ENCODE assay signal across 1 mouse cellular context in the genomic region with DNA sequence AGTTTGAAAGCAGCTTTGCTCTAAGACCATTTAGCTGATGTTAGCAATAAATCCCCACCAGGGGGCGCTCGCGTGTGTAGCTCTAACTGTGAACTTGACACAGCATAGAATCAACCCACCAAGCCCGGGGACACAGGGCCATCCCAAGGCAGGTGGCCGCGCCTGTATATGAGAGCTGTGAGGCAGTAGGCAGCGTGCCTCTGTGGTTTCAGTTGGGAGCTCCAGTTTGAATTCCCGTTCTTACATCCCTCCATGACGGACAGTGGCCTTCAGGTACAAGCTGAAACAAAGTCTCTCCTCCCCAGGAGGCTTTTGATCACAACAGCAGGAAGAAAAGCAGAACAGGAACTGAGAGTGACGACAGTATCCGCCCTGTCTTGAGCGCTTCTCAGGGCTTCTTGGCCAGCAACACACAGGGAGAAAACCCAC.
TF ChIP-seq lines count a peak whose summit lies in the region.

No protein-coding gene starts in this region.

TF ChIP-seq in CH12.LX, 34 proteins besides CTCF, POLR2A, EP300 and RAD21 (continued from another document):
- no peak for TF ChIP-seq JUN (IDR thresholded peaks at IDR 0.05; ENCODE audit: insufficient read depth, low read depth, low read length)
- TF ChIP-seq MYC (IDR thresholded peaks at IDR 0.05; ENCODE audit: low read depth, low read length): 0 out of 2 replicates have a peak, but pooled peaks have one; percentile 10
- peak; percentile 32; the same call in 1 of the 2 replicates for TF ChIP-seq TCF12 (IDR thresholded peaks at IDR 0.05; ENCODE audit: low read depth, low read length)
- no peak for TF ChIP-seq PAX5 (IDR thresholded peaks at IDR 0.05; ENCODE audit: low read length)
- TF ChIP-seq MAFK (IDR thresholded peaks at IDR 0.05; ENCODE audit: insufficient replicate concordance, low read length): peak; percentile 90
- 0 out of 2 replicates have a peak, but pooled peaks have one; percentile 33 for TF ChIP-seq ELF1 (IDR thresholded peaks at IDR 0.05; ENCODE audit: low read depth, low read length)
- TF ChIP-seq MAX (IDR thresholded peaks at IDR 0.05; ENCODE audit: low read length): peak; percentile 33; the same call in 1 of the 2 replicates
- TF ChIP-seq ZKSCAN1 (IDR thresholded peaks at IDR 0.05; ENCODE audit: borderline replicate concordance, low read depth, low read length): no peak
- 0 out of 2 replicates have a peak, but pooled peaks have one; percentile 41 for TF ChIP-seq MAZ (IDR thresholded peaks at IDR 0.05; ENCODE audit: low read depth, low read length)
- peak; percentile 51; the same call in 1 of the 2 replicates for TF ChIP-seq NELFE (IDR thresholded peaks at IDR 0.05; ENCODE audit: low read depth, low read length)
- peak; percentile 53 for TF ChIP-seq BHLHE40 (IDR thresholded peaks at IDR 0.05; ENCODE audit: low read depth, low read length)
- no peak for TF ChIP-seq TBP (conservative IDR thresholded peaks at IDR 0.05; ENCODE audit: low read depth, low read length)
- TF ChIP-seq ZC3H11A (IDR thresholded peaks at IDR 0.05; ENCODE audit: low read depth, low read length): no peak
- TF ChIP-seq IRF4 (IDR thresholded peaks at IDR 0.05; ENCODE audit: low read depth, low read length): peak; percentile 95
- peak; percentile 58 for TF ChIP-seq SIN3A (IDR thresholded peaks at IDR 0.05; ENCODE audit: low read length)
- TF ChIP-seq MXI1 (IDR thresholded peaks at IDR 0.05; ENCODE audit: low read depth, low read length): no peak
- no peak for TF ChIP-seq NRF1 (IDR thresholded peaks at IDR 0.05; ENCODE audit: low read depth, low read length)
- no peak for TF ChIP-seq KAT2A (IDR thresholded peaks at IDR 0.05; ENCODE audit: insufficient replicate concordance, low read length)
- TF ChIP-seq CHD2 (IDR thresholded peaks at IDR 0.05; ENCODE audit: low read length): 0 out of 2 replicates have a peak, but pooled peaks have one; percentile 42
- TF ChIP-seq E2F4 (IDR thresholded peaks at IDR 0.05; ENCODE audit: insufficient replicate concordance, low read depth, low read length): no peak
- TF ChIP-seq UBTF (IDR thresholded peaks at IDR 0.05; ENCODE audit: low read depth, low read length): no peak
